Mouse (Mus musculus) spleen, adult 10 weeks (tissue): ENCODE results near the gene Ficd. TPM values are rescaled to one million over a fixed set of nuclear protein-coding genes. Genes with fewer than 3 reads are reported as not detected.

Experiments used
- polyA plus RNA-seq: library from polyadenylated mRNA; stranded (reverse); fragments of 350-450 nt; fragmentation: Illumina TruSeq; extraction: RNeasy Lipid Tissue Mini Kit (QIAGEN cat#74804); gene quantifications from one replicate; pipeline ENCODE4 v1.2.3, GENCODE M21; 2015; ENCODE audit warnings: low replicate concordance; ENCODE audit not compliant: insufficient read depth

Ficd gene
- polyA plus RNA-seq: 3.3 TPM

GRCm38 (mm10) chr5:113735345-113736112 lies at the start of gene Ficd:
Ficd (plus strand) TSS chr5:113735803.

GRCm38 (mm10) chr5:113724446-113724845 lies 11.2 kb upstream of the Ficd start, which contains the start of gene 1700069L16Rik:
1700069L16Rik (minus strand) TSS chr5:113724772.

GRCm38 (mm10) chr5:113772450-113772895 lies 36.9 kb downstream of the Ficd start, which contains the start of the genes Sart3 and Iscu:
Sart3 (minus strand) TSS chr5:113772510.
Iscu (plus strand) TSS chr5:113772748.

Other genes starting within 250 kb of the Ficd start
- 0.69 TPM for gene Wscd2, start 245.5 kb upstream of the Ficd start, polyA plus RNA-seq
- 8.9 TPM for gene Cmklr1, start 85.4 kb upstream of the Ficd start, polyA plus RNA-seq
- not detected for gene 1700069L16Rik, start 11.0 kb upstream of the Ficd start, polyA plus RNA-seq
- 19.4 TPM for gene Sart3, start 36.7 kb downstream of the Ficd start, polyA plus RNA-seq
- 87.0 TPM for gene Iscu, start 36.9 kb downstream of the Ficd start, polyA plus RNA-seq
- gene Tmem119, start 64.7 kb downstream of the Ficd start, polyA plus RNA-seq: 0.99 TPM
- 85.0 TPM for gene Selplg, start 96.8 kb downstream of the Ficd start, polyA plus RNA-seq
- gene Coro1c, start 173.0 kb downstream of the Ficd start, polyA plus RNA-seq: 48.3 TPM